Mouse (Mus musculus): ENCODE measurements at regions not wholly inside any gene's neighbourhood (a gene's known extent, or its start where the extent isn't known, plus 50 kb on each side); places are given as distances from the start of the nearest gene placed in this dataset.
"Not testable (repeated sequence)": the region's sequence is repeated elsewhere in the genome, so short reads cannot be mapped to it uniquely, and the experiment has no call there.

- no peak overlapping the region for H3K27ac ChIP-seq (replicated peaks)
- H3K4me3 ChIP-seq (replicated peaks): no peak overlapping the region
- H3K27me3 ChIP-seq: no peaks in the 10 kb centered on the region
- H3K4me2 ChIP-seq: no peak overlapping the region
- H3K9me3 ChIP-seq (replicated peaks): no peaks in the 10 kb centered on the region
- no peak overlapping the region for H3K9ac ChIP-seq
- no peaks in the 10 kb centered on the region for H3K36me3 ChIP-seq (replicated peaks)
- WGBS (ENCODE audit: insufficient replicate concordance): 74% methylated on average over 2 of the region's 2 CpGs
- no peaks in the 10 kb centered on the region for H3K4me1 ChIP-seq (replicated peaks)
- ATAC-seq (ENCODE audit: insufficient read depth): no peak
Measured at GRCm38 (mm10) chr6:107218309-107218708, 311.3 kb upstream of the Lrrn1 start.

GRCm38 (mm10) chr6:107218721-107219120 is 310.8 kb upstream of the Lrrn1 start:
- H3K27ac ChIP-seq (replicated peaks): no peak overlapping the region
- WGBS (ENCODE audit: insufficient replicate concordance): 46% methylated on average over 4 of the region's 4 CpGs
- H3K27me3 ChIP-seq: no peaks in the 10 kb centered on the region
- H3K4me1 ChIP-seq (replicated peaks): no peaks in the 10 kb centered on the region
- ATAC-seq (ENCODE audit: insufficient read depth): no peak
- H3K36me3 ChIP-seq (replicated peaks): no peaks in the 10 kb centered on the region
- H3K4me3 ChIP-seq (replicated peaks): no peak overlapping the region
- H3K4me2 ChIP-seq: no peak overlapping the region
- H3K9ac ChIP-seq: no peak overlapping the region
- H3K9me3 ChIP-seq (replicated peaks): no peaks in the 10 kb centered on the region

DNA sequence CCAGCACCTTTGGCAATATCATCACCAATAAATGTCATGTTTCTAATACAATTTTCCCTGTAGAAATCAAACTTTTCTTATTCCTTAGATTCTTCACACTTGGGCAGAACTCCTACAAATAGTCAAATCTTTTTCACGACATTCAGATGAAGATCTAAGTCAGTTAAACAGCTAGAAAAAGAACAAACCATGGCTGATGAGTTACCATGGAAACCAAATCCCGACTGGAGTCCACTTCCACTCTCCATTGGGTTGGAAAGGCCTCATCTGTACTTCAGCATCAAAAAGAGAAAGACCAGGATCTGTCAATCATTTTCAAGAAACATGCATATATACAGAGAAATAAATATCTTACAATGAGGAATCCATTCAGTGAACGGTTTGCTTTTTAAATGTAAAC is 307.0 kb upstream of the Lrrn1 start:
- 40% methylated on average over 3 of the region's 3 CpGs for WGBS (ENCODE audit: insufficient replicate concordance)
- Histone ChIP-seq H3K27me3 (no peaks in the 10 kb centered on the region), H3K4me3 (replicated peaks) (no peak overlapping the region), H3K36me3 (replicated peaks) (no peaks in the 10 kb centered on the region), H3K4me1 (replicated peaks) (no peaks in the 10 kb centered on the region), H3K9me3 (replicated peaks) (no peaks in the 10 kb centered on the region), H3K4me2 (no peak overlapping the region), H3K27ac (replicated peaks) (no peak overlapping the region), H3K9ac (no peak overlapping the region)
- no peak for ATAC-seq (ENCODE audit: insufficient read depth)

DNA sequence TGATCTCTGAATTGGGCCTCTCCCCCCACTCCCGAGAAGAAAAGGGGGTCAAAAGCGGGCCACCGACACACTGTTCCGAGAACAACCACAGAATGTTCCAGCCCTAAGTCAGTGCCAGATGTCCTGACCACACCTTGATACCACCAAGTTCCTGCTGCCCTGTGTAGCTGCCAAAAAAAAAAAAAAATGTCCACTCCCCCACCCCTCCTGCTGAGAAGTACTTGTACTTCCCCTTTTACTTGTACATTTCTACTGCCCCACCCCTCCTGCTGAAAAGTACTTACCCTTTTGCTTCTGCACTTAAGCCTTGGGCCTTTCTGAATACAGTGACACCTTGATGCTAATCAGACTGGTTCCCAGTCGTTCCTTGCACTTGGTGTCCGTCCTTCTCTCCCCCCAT is 299.7 kb upstream of the Lrrn1 start:
- H3K36me3 ChIP-seq (replicated peaks); H3K4me2 ChIP-seq; H3K27ac ChIP-seq (replicated peaks); H3K27me3 ChIP-seq; H3K9ac ChIP-seq; H3K9me3 ChIP-seq (replicated peaks); H3K4me3 ChIP-seq (replicated peaks); H3K4me1 ChIP-seq (replicated peaks); ATAC-seq (ENCODE audit: insufficient read depth): not testable (repeated sequence)
- 65% methylated on average over 6 of the region's 6 CpGs for WGBS (ENCODE audit: insufficient replicate concordance)

DNA sequence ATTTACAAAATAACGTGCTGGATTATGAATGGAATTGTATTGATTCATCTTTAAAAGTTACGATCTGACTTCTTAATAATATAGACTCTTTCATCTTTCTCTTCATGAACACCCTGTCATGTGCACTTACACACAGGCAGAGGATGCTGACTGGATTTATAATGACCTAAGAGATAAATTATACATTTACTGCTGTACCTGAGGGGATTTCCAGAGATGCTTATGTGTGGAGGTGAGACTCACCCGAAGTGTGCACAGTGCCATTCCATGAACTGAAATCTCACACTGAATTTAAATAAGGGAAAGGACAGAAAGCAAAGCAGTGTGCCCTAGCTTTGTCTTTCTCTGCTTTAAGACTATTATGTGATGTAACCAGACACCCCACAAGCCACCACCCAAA is 291.9 kb upstream of the Lrrn1 start:
- WGBS (ENCODE audit: insufficient replicate concordance): 63% methylated on average over 3 of the region's 3 CpGs
- Histone ChIP-seq H3K27ac (replicated peaks) (no peak overlapping the region), H3K9me3 (replicated peaks) (no peaks in the 10 kb centered on the region), H3K9ac (no peak overlapping the region), H3K4me2 (no peak overlapping the region), H3K4me1 (replicated peaks) (no peaks in the 10 kb centered on the region), H3K36me3 (replicated peaks) (no peaks in the 10 kb centered on the region), H3K4me3 (replicated peaks) (no peak overlapping the region), H3K27me3 (no peaks in the 10 kb centered on the region)
- no peak for ATAC-seq (ENCODE audit: insufficient read depth)

GRCm38 (mm10) chr6:107243981-107244380 is 285.6 kb upstream of the Lrrn1 start:
- no peak overlapping the region for H3K4me3 ChIP-seq (replicated peaks)
- WGBS (ENCODE audit: insufficient replicate concordance): 44% methylated on average over 3 of the region's 3 CpGs
- no peak overlapping the region for H3K27ac ChIP-seq (replicated peaks)
- no peaks in the 10 kb centered on the region for H3K4me1 ChIP-seq (replicated peaks)
- no peak overlapping the region for H3K4me2 ChIP-seq
- no peaks in the 10 kb centered on the region for H3K9me3 ChIP-seq (replicated peaks)
- H3K27me3 ChIP-seq: no peaks in the 10 kb centered on the region
- no peak for ATAC-seq (ENCODE audit: insufficient read depth)
- H3K9ac ChIP-seq: no peak overlapping the region
- H3K36me3 ChIP-seq (replicated peaks): no peaks in the 10 kb centered on the region

- Histone ChIP-seq H3K27ac (replicated peaks) (no peak overlapping the region), H3K9me3 (replicated peaks) (no peaks in the 10 kb centered on the region)
Measured at GRCm38 (mm10) chr6:107280348-107280747, 249.2 kb upstream of the Lrrn1 start.

GRCm38 (mm10) chr6:107290850-107291249 is 238.7 kb upstream of the Lrrn1 start:
- Histone ChIP-seq H3K27ac (replicated peaks) (no peak overlapping the region), H3K4me3 (replicated peaks) (no peak overlapping the region), H3K4me1 (replicated peaks) (no peaks in the 10 kb centered on the region), H3K27me3 (no peaks in the 10 kb centered on the region), H3K4me2 (no peak overlapping the region), H3K9ac (no peak overlapping the region), H3K36me3 (replicated peaks) (no peaks in the 10 kb centered on the region), H3K9me3 (replicated peaks) (no peaks in the 10 kb centered on the region)
- ATAC-seq (ENCODE audit: insufficient read depth): no peak
- WGBS (ENCODE audit: insufficient replicate concordance): 65% methylated on average over 3 of the region's 3 CpGs

More at GRCm38 (mm10) chr6:107280348-107280747, 249.2 kb upstream of the Lrrn1 start:
- Histone ChIP-seq H3K4me3 (replicated peaks) (no peak overlapping the region), H3K4me1 (replicated peaks) (no peaks in the 10 kb centered on the region), H3K4me2 (no peak overlapping the region), H3K36me3 (replicated peaks) (no peaks in the 10 kb centered on the region), H3K27me3 (no peaks in the 10 kb centered on the region), H3K9ac (no peak overlapping the region)
- 83% methylated on average over 15 of the region's 15 CpGs for WGBS (ENCODE audit: insufficient replicate concordance)
- no peak for ATAC-seq (ENCODE audit: insufficient read depth)

DNA sequence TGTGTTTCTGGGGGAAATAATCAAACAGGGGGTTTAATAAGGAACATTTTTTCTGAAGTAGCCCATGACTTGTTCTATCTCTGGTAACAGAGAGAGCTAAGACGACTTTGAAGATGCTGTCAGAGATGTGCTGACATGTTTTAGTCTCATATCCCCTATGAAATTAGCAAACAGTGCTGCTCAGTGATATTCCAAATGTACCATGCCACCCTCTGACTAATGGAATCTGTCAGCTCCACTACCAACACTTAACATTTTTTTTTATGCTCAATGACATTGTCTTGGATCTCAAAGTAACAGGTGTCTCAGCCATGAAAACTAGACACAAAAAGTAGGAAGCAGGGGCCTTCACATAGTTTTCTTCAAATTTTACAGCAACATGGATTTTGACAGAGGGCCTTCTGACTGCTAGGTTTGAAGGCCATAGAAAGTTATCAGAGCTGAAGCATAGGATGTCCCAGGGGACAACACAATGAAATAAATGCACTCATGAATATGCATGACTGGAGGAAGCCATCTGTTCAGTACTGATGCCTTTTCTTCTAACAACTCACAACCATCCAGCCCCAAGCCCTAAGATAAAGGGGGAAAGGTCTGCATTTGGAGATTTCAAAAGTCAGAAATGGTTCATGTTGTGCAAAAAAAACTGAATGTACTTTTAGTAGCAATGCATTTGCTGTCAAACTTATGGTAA is 225.7 kb upstream of the Lrrn1 start:
- Histone ChIP-seq H3K27ac (replicated peaks) (no peak overlapping the region), H3K4me3 (replicated peaks) (no peak overlapping the region), H3K9ac (no peak overlapping the region), H3K9me3 (replicated peaks) (no peaks in the 10 kb centered on the region), H3K27me3 (no peaks in the 10 kb centered on the region), H3K36me3 (replicated peaks) (no peaks in the 10 kb centered on the region), H3K4me2 (no peak overlapping the region), H3K4me1 (replicated peaks) (no peaks in the 10 kb centered on the region)
- no peak for ATAC-seq (ENCODE audit: insufficient read depth)
- 36% methylated on average over 1 of the region's 1 CpGs for WGBS (ENCODE audit: insufficient replicate concordance)

DNA sequence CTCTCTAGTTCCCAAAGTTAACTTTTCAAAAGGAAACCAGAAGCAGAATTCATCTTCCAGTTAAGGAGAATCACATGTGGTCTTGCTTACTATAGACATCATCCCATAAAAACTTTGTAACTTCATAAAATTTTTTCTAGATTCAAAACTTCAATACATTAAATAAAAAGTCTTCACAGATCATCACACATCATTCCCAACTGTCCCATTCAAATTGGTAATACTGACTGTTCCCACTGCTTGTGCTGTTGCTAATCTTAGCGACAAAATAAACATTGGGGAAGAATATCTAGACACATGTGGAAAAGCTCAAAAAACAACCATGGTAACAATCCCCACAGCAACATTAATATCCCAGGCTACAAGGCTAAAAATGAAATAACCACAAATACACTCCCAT is 210.0 kb upstream of the Lrrn1 start:
- WGBS (ENCODE audit: insufficient replicate concordance): 49% methylated on average over 1 of the region's 1 CpGs
- Histone ChIP-seq H3K27ac (replicated peaks) (no peak overlapping the region), H3K27me3 (no peaks in the 10 kb centered on the region), H3K4me2 (no peak overlapping the region), H3K36me3 (replicated peaks) (no peaks in the 10 kb centered on the region), H3K9ac (no peak overlapping the region), H3K4me3 (replicated peaks) (no peak overlapping the region), H3K9me3 (replicated peaks) (no peaks in the 10 kb centered on the region), H3K4me1 (replicated peaks) (no peaks in the 10 kb centered on the region)
- ATAC-seq (ENCODE audit: insufficient read depth): no peak

GRCm38 (mm10) chr6:107350503-107350902 is 179.1 kb upstream of the Lrrn1 start:
- no peaks in the 10 kb centered on the region for H3K4me1 ChIP-seq (replicated peaks)
- 65% methylated on average over 4 of the region's 4 CpGs for WGBS (ENCODE audit: insufficient replicate concordance)
- H3K36me3 ChIP-seq (replicated peaks): no peaks in the 10 kb centered on the region
- no peak overlapping the region for H3K9ac ChIP-seq
- ATAC-seq (ENCODE audit: insufficient read depth): no peak
- H3K27ac ChIP-seq (replicated peaks): no peak overlapping the region
- no peaks in the 10 kb centered on the region for H3K27me3 ChIP-seq
- no peak overlapping the region for H3K4me2 ChIP-seq
- no peak overlapping the region for H3K4me3 ChIP-seq (replicated peaks)
- no peaks in the 10 kb centered on the region for H3K9me3 ChIP-seq (replicated peaks)

DNA sequence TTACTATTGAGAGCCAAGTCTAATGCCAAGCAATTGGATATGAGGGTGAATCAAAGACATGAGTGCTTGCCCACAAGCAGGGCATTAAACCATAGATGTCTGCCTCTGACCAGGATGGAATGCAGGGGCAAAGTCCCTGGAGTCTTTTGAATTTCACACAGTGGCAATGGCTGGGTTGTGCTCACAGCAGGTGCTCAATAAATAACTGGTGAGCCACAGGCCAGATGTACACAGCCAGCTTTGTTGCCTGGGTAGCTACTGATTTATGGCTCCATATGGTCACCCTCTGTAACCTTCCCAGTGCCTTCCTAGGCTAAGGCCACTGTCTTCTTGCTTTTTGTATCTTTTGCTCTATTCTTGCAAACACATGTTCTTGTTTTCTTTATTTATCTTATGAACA is 154.3 kb upstream of the Lrrn1 start:
- ATAC-seq (ENCODE audit: insufficient read depth): no peak
- Histone ChIP-seq H3K4me2 (no peak overlapping the region), H3K4me1 (replicated peaks) (no peaks in the 10 kb centered on the region), H3K27me3 (no peaks in the 10 kb centered on the region), H3K36me3 (replicated peaks) (no peaks in the 10 kb centered on the region), H3K27ac (replicated peaks) (no peak overlapping the region), H3K9me3 (replicated peaks) (no peaks in the 10 kb centered on the region), H3K4me3 (replicated peaks) (no peak overlapping the region), H3K9ac (no peak overlapping the region)
